Mouse (Mus musculus): ENCODE data around the gene Smarcd1. TPM values are rescaled to one million over a fixed set of nuclear protein-coding genes. Genes with fewer than 3 reads are reported as not detected.

Gene Smarcd1
- polyA plus RNA-seq, 1 experiment, result 18.9 TPM

GRCm38 (mm10) chr15:99711491-99711890, 9.6 kb downstream of the Smarcd1 start:
- no peaks in the 10 kb centered on the region for H3K79me2 ChIP-seq (ENCODE audit: control insufficient read depth, insufficient read depth)
- TF ChIP-seq POLR2AphosphoS2 (IDR thresholded peaks at IDR 0.05; ENCODE audit: insufficient read length, low read depth), result no peak
- no peak for TF ChIP-seq MYOD1 (IDR thresholded peaks at IDR 0.05; ENCODE audit: control insufficient read depth in 1 of 3, insufficient read length in 2 of 3, low read depth in 2 of 3)
- TF ChIP-seq REST (IDR thresholded peaks at IDR 0.05; ENCODE audit: insufficient read depth, insufficient read length), result no peak
- no peak for TF ChIP-seq TCF12 (IDR thresholded peaks at IDR 0.05; ENCODE audit: insufficient read depth, poor library complexity, severe bottlenecking)
- TF ChIP-seq E2F4 (IDR thresholded peaks at IDR 0.05; ENCODE audit: insufficient read depth), result no peak
- no peak for TF ChIP-seq MYOG (IDR thresholded peaks at IDR 0.05; ENCODE audit: control insufficient read depth in 1 of 3, insufficient read depth in 1 of 3, insufficient read length in 2 of 3, low read depth in 2 of 3)
- TF ChIP-seq POLR2A (IDR thresholded peaks at IDR 0.05; ENCODE audit: insufficient read length, low read depth), result no peak
- no peak for TF ChIP-seq MAX (IDR thresholded peaks at IDR 0.05; ENCODE audit: low read depth)
- H3K4me3 ChIP-seq, result no peak overlapping the region
- no peaks in the 10 kb centered on the region for H3K27me3 ChIP-seq (ENCODE audit: control insufficient read depth, insufficient read depth, insufficient read length)
- no peak overlapping the region for H3K4me2 ChIP-seq (ENCODE audit: low read depth)
- H3K36me3 ChIP-seq (ENCODE audit: control insufficient read depth, insufficient read depth), result peaks cover 54% of the 10 kb centered on the region
- H3ac ChIP-seq (ENCODE audit: control insufficient read depth, insufficient read length), result no peak overlapping the region

- H3K27me3 ChIP-seq (ENCODE audit: control insufficient read depth, insufficient read depth, insufficient read length), result no peaks in the 10 kb centered on the region
- no peak for TF ChIP-seq CEBPB (IDR thresholded peaks at IDR 0.05; ENCODE audit: insufficient read depth, poor library complexity, severe bottlenecking)
- TF ChIP-seq E2F4 (IDR thresholded peaks at IDR 0.05; ENCODE audit: insufficient read depth), result no peak
- TF ChIP-seq MYOD1 (IDR thresholded peaks at IDR 0.05; ENCODE audit: control insufficient read depth in 1 of 3, insufficient read length in 2 of 3, low read depth in 2 of 3), result no peak
- TF ChIP-seq SRF (IDR thresholded peaks at IDR 0.05; ENCODE audit: control insufficient read depth, insufficient read length, low read depth), result no peak
- TF ChIP-seq TCF12 (IDR thresholded peaks at IDR 0.05; ENCODE audit: insufficient read depth, poor library complexity, severe bottlenecking), result no peak
Observed at GRCm38 (mm10) chr15:99712666-99713559, 11.0 kb downstream of the Smarcd1 start.

DNA sequence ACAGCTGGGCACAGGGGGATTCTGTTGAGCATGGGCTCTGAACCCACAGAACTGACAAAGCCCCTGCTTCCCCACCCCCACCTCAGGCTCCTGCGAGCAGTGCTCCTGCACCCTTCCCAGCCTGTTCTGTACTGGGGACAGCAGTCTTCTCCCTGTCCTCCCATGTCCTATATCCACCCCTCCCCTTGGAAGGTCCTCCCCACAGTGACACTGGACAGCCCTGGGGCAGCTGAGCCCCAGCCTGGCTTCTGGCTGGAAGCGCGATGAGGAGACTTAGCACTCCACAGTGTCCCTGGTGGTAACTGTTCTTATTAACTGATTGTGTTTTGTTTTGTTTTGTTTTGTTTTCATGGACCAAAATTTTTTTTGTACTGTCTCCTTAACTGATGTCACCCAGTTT, 11.6 kb downstream of the Smarcd1 start:
- no peaks in the 10 kb centered on the region for H3K79me2 ChIP-seq (ENCODE audit: control insufficient read depth, insufficient read depth)
- no peaks in the 10 kb centered on the region for H3K27me3 ChIP-seq (ENCODE audit: control insufficient read depth, insufficient read depth, insufficient read length)
- no peak overlapping the region for H3ac ChIP-seq (ENCODE audit: control insufficient read depth, insufficient read length)
- no peak overlapping the region for H3K4me2 ChIP-seq (ENCODE audit: low read depth)
- peaks cover 44% of the 10 kb centered on the region for H3K36me3 ChIP-seq (ENCODE audit: control insufficient read depth, insufficient read depth)
- TF ChIP-seq SRF (IDR thresholded peaks at IDR 0.05; ENCODE audit: control insufficient read depth, insufficient read length, low read depth) (no peak), TCF12 (IDR thresholded peaks at IDR 0.05; ENCODE audit: insufficient read depth, poor library complexity, severe bottlenecking) (no peak), E2F4 (IDR thresholded peaks at IDR 0.05; ENCODE audit: insufficient read depth) (no peak), POLR2A (IDR thresholded peaks at IDR 0.05; ENCODE audit: insufficient read length, low read depth) (no peak), MAX (IDR thresholded peaks at IDR 0.05; ENCODE audit: low read depth) (no peak), REST (IDR thresholded peaks at IDR 0.05; ENCODE audit: insufficient read depth, insufficient read length) (no peak), CEBPB (IDR thresholded peaks at IDR 0.05; ENCODE audit: insufficient read depth, poor library complexity, severe bottlenecking) (no peak), TCF3 (IDR thresholded peaks at IDR 0.05; ENCODE audit: insufficient read length, low read depth) (no peak), MYOG (IDR thresholded peaks at IDR 0.05; ENCODE audit: control insufficient read depth in 1 of 3, insufficient read depth in 1 of 3, insufficient read length in 2 of 3, low read depth in 2 of 3) (no peak), MYOD1 (IDR thresholded peaks at IDR 0.05; ENCODE audit: control insufficient read depth in 1 of 3, insufficient read length in 2 of 3, low read depth in 2 of 3) (no peak), USF1 (IDR thresholded peaks at IDR 0.05; ENCODE audit: low read depth) (no peak), POLR2AphosphoS2 (IDR thresholded peaks at IDR 0.05; ENCODE audit: insufficient read length, low read depth) (no peak)
- no peak overlapping the region for H3K4me3 ChIP-seq

More at GRCm38 (mm10) chr15:99712666-99713559, 11.0 kb downstream of the Smarcd1 start:
- Histone ChIP-seq H3ac (ENCODE audit: control insufficient read depth, insufficient read length) (no peak overlapping the region), H3K79me2 (ENCODE audit: control insufficient read depth, insufficient read depth) (no peaks in the 10 kb centered on the region), H3K4me3 (no peak overlapping the region), H3K4me2 (ENCODE audit: low read depth) (no peak overlapping the region), H3K36me3 (ENCODE audit: control insufficient read depth, insufficient read depth) (peaks cover 45% of the 10 kb centered on the region)

GRCm38 (mm10) chr15:99714206-99714605, 12.3 kb downstream of the Smarcd1 start:
- no peak overlapping the region for H3ac ChIP-seq (ENCODE audit: control insufficient read depth, insufficient read length)
- H3K36me3 ChIP-seq (ENCODE audit: control insufficient read depth, insufficient read depth), result peaks cover 38% of the 10 kb centered on the region

More at GRCm38 (mm10) chr15:99714206-99714605, 12.3 kb downstream of the Smarcd1 start:
- H3K27me3 ChIP-seq (ENCODE audit: control insufficient read depth, insufficient read depth, insufficient read length), result no peaks in the 10 kb centered on the region
- no peak for TF ChIP-seq CEBPB (IDR thresholded peaks at IDR 0.05; ENCODE audit: insufficient read depth, poor library complexity, severe bottlenecking)
- no peak for TF ChIP-seq USF1 (IDR thresholded peaks at IDR 0.05; ENCODE audit: low read depth)
- TF ChIP-seq POLR2AphosphoS2 (IDR thresholded peaks at IDR 0.05; ENCODE audit: insufficient read length, low read depth), result no peak
- no peak for TF ChIP-seq REST (IDR thresholded peaks at IDR 0.05; ENCODE audit: insufficient read depth, insufficient read length)
- no peak for TF ChIP-seq TCF12 (IDR thresholded peaks at IDR 0.05; ENCODE audit: insufficient read depth, poor library complexity, severe bottlenecking)
- TF ChIP-seq POLR2A (IDR thresholded peaks at IDR 0.05; ENCODE audit: insufficient read length, low read depth), result no peak
- TF ChIP-seq MYOD1 (IDR thresholded peaks at IDR 0.05; ENCODE audit: control insufficient read depth in 1 of 3, insufficient read length in 2 of 3, low read depth in 2 of 3), result no peak
- no peak for TF ChIP-seq MYOG (IDR thresholded peaks at IDR 0.05; ENCODE audit: control insufficient read depth in 1 of 3, insufficient read depth in 1 of 3, insufficient read length in 2 of 3, low read depth in 2 of 3)
- no peak for TF ChIP-seq MAX (IDR thresholded peaks at IDR 0.05; ENCODE audit: low read depth)
- TF ChIP-seq SRF (IDR thresholded peaks at IDR 0.05; ENCODE audit: control insufficient read depth, insufficient read length, low read depth), result no peak
- no peak for TF ChIP-seq TCF3 (IDR thresholded peaks at IDR 0.05; ENCODE audit: insufficient read length, low read depth)
- TF ChIP-seq E2F4 (IDR thresholded peaks at IDR 0.05; ENCODE audit: insufficient read depth), result no peak
- no peak overlapping the region for H3K4me3 ChIP-seq
- no peak overlapping the region for H3K4me2 ChIP-seq (ENCODE audit: low read depth)
- H3K79me2 ChIP-seq (ENCODE audit: control insufficient read depth, insufficient read depth), result no peaks in the 10 kb centered on the region
